Mouse (Mus musculus) liver, adult 2 months (tissue): ENCODE measurements at regions not wholly inside any gene's neighbourhood (a gene's known extent, or its start where the extent isn't known, plus 50 kb on each side); places are given as distances from the start of the nearest gene placed in this dataset.

Experiments
- DNase-seq: peaks from one replicate; pipeline ENCODE4 v3.0.0-alpha.2; 2011; ENCODE audit warnings: low read depth, low spot score; ENCODE audit errors: extremely low read depth
- H3K27ac ChIP-seq: fragments of 200-500 bp; replicated peaks from 2 replicates; pipeline ENCODE4 v1.5.1; 2012; ENCODE audit warnings: low read depth, mild to moderate bottlenecking, control low read depth, inconsistent platforms, low read length; ENCODE audit not compliant: insufficient read depth
- H3K27me3 ChIP-seq: fragments of 200-500 bp; 2 replicates; pipeline ENCODE4 v1.6.1; 2012; ENCODE audit warnings: mild to moderate bottlenecking, moderate library complexity, low read length, inconsistent platforms; ENCODE audit not compliant: control insufficient read depth, insufficient read depth
- H3K36me3 ChIP-seq: fragments of 200-500 bp; 2 replicates; pipeline ENCODE4 v1.6.1; 2012; ENCODE audit warnings: low read length, inconsistent platforms; ENCODE audit not compliant: control insufficient read depth, insufficient read depth
- H3K4me1 ChIP-seq: fragments of 200-500 bp; 2 replicates; pipeline ENCODE4 v1.6.1; 2011; ENCODE audit warnings: low read length; ENCODE audit not compliant: control insufficient read depth, insufficient read depth
- H3K4me3 ChIP-seq: fragments of 200-500 bp; 2 replicates; pipeline ENCODE4 v1.5.1; 2011; ENCODE audit warnings: low read depth, mild to moderate bottlenecking, control low read depth, low read length, moderate library complexity; ENCODE audit not compliant: insufficient read depth
- H3K79me2 ChIP-seq: fragments of 200-500 bp; 2 replicates; pipeline ENCODE4 v1.6.1; 2012; ENCODE audit warnings: inconsistent platforms, mild to moderate bottlenecking, low read length, moderate library complexity; ENCODE audit not compliant: control insufficient read depth, insufficient read depth
- H3K9ac ChIP-seq: fragments of 200-500 bp; 2 replicates; pipeline ENCODE4 v1.6.1; 2012; ENCODE audit warnings: low read depth, mild to moderate bottlenecking, control low read depth, inconsistent platforms, low read length
- CTCF ChIP-seq: fragments of 200-500 bp; IDR thresholded peaks from 2 replicates; pipeline ENCODE4 v1.5.1; 2011; ENCODE audit warnings: low read depth, low read length, control low read depth
- POLR2A ChIP-seq: fragments of 200-500 bp; IDR thresholded peaks from 2 replicates; pipeline ENCODE4 v1.6.1; 2011; ENCODE audit warnings: low read length, control low read depth; ENCODE audit not compliant: insufficient read depth; ENCODE audit errors: extremely low read depth
- WGBS: fragments of 180-500 bp; shearing (Covaris S2); methylation state at CpG from one replicate; pipeline ENCODE4 v1.1.7; 2018; 5-methylcytosine and 5-hydroxymethylcytosine counted together

GRCm38 (mm10) chr3:68764336-68764735 is 73.9 kb downstream of the Il12a start:
- H3K27me3 ChIP-seq, result no peaks in the 10 kb centered on the region
- no peak overlapping the region for H3K9ac ChIP-seq
- no peaks in the 10 kb centered on the region for H3K79me2 ChIP-seq
- peaks cover 11% of the 10 kb centered on the region for H3K4me1 ChIP-seq
- H3K36me3 ChIP-seq, result no peaks in the 10 kb centered on the region
- H3K27ac ChIP-seq, result no peak overlapping the region
- no peak for TF ChIP-seq POLR2A
- TF ChIP-seq CTCF, result no peak
- WGBS, result 87% methylated on average over 4 of the region's 4 CpGs
- no peak for DNase-seq
- no peak overlapping the region for H3K4me3 ChIP-seq

DNA sequence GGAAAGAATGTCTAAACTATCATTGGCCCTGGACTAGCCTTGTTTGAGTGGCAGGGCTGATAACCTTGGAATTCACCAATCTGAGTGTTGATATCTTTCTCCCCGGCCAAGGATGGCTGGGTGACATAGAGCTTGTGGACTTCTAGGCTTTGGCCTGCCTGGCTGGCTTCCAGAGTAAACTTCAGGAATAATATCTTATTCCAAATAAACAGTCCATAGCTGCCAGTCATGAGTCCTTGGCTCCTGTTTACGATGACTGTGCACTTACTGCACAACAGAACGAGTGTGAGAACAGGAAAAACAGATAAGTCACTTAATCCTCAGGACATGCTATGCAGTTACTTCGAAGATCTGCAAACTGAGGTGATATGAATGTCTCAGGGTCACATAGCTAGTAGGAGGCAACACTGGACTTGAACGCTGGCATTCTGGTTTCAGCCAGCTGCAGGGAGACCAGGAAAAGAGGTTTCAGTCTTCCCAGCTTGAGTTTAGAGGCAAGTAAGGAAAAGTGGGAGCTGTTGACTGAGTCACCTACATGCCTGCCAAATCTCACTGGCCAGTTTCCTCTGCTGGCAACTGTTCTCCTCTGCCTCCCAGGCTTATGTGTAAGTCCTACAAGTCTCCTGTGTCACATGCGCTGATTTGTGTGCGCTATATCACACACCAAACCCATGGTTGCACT is 74.6 kb downstream of the Il12a start:
- peaks cover 11% of the 10 kb centered on the region for H3K4me1 ChIP-seq
- 9% methylated on average over 7 of the region's 7 CpGs for WGBS
- no peaks in the 10 kb centered on the region for H3K79me2 ChIP-seq
- H3K36me3 ChIP-seq, result no peaks in the 10 kb centered on the region
- peak; percentile 94 for DNase-seq
- TF ChIP-seq POLR2A, result no peak
- no peak for TF ChIP-seq CTCF
- no peak overlapping the region for H3K4me3 ChIP-seq
- H3K27me3 ChIP-seq, result no peaks in the 10 kb centered on the region
- peak overlapping the region; percentile 10 for H3K27ac ChIP-seq
- H3K9ac ChIP-seq, result no peak overlapping the region

DNA sequence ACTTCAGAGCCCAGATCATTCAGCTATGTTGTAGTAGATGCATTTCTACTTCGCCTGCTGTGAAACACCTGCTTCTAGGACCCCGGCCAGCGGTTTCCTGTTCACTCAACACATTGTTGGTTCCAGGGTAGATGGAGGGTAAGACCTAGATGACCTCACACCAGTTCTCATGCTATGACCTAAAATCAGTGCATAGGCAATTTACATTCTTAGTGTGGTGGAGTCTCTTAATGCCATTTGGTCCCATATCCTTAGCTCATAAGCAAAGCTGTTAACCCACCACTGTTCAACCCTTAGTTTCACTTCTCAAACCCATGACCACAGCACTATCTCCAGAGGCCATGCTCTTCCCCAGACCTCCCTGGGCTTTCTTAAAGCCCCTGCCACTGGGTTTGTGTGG is 81.1 kb downstream of the Il12a start:
- H3K4me3 ChIP-seq, result no peak overlapping the region
- H3K79me2 ChIP-seq, result no peaks in the 10 kb centered on the region
- no peak overlapping the region for H3K27ac ChIP-seq
- no peak for DNase-seq
- TF ChIP-seq CTCF, result no peak
- TF ChIP-seq POLR2A, result no peak
- H3K27me3 ChIP-seq, result no peaks in the 10 kb centered on the region
- H3K36me3 ChIP-seq, result no peaks in the 10 kb centered on the region
- 98% methylated on average over 3 of the region's 3 CpGs for WGBS
- no peaks in the 10 kb centered on the region for H3K4me1 ChIP-seq
- no peak overlapping the region for H3K9ac ChIP-seq

GRCm38 (mm10) chr3:68777801-68778200 is 87.4 kb downstream of the Il12a start:
- no peak overlapping the region for H3K9ac ChIP-seq
- H3K27me3 ChIP-seq, result no peaks in the 10 kb centered on the region
- H3K27ac ChIP-seq, result no peak overlapping the region
- 75% methylated on average over 2 of the region's 2 CpGs for WGBS
- H3K4me3 ChIP-seq, result no peak overlapping the region
- no peaks in the 10 kb centered on the region for H3K36me3 ChIP-seq
- H3K4me1 ChIP-seq, result peaks cover 2% of the 10 kb centered on the region
- no peak for DNase-seq
- TF ChIP-seq CTCF, result no peak
- no peaks in the 10 kb centered on the region for H3K79me2 ChIP-seq

GRCm38 (mm10) chr3:68778354-68779040 is 88.1 kb downstream of the Il12a start:
- no peak overlapping the region for H3K27ac ChIP-seq
- no peaks in the 10 kb centered on the region for H3K79me2 ChIP-seq
- DNase-seq, result no peak
- no peaks in the 10 kb centered on the region for H3K27me3 ChIP-seq
- 85% methylated on average over 16 of the region's 16 CpGs for WGBS
- no peaks in the 10 kb centered on the region for H3K36me3 ChIP-seq
- H3K9ac ChIP-seq, result no peak overlapping the region
- peaks cover 2% of the 10 kb centered on the region for H3K4me1 ChIP-seq
- TF ChIP-seq CTCF (no peak), POLR2A (no peak)
- no peak overlapping the region for H3K4me3 ChIP-seq

- H3K4me1 ChIP-seq, result peaks cover 2% of the 10 kb centered on the region
- 23% methylated on average over 7 of the region's 7 CpGs for WGBS
- TF ChIP-seq CTCF, result no peak
- no peak for TF ChIP-seq POLR2A
- H3K27ac ChIP-seq, result no peak overlapping the region
- no peak overlapping the region for H3K9ac ChIP-seq
- H3K79me2 ChIP-seq, result no peaks in the 10 kb centered on the region
- no peak for DNase-seq
- H3K36me3 ChIP-seq, result no peaks in the 10 kb centered on the region
- H3K27me3 ChIP-seq, result no peaks in the 10 kb centered on the region
- H3K4me3 ChIP-seq, result no peak overlapping the region
These were observed 88.5 kb upstream of the 1110032F04Rik start for GRCm38 (mm10) chr3:68780843-68781242.
